Mouse (Mus musculus): Measurements from ENCODE around the gene Vmn2r111. TPM values are rescaled to one million over a fixed set of nuclear protein-coding genes. Genes with fewer than 3 reads are reported as not detected.
"Not testable (repeated sequence)": the region's sequence is repeated elsewhere in the genome, so short reads cannot be mapped to it uniquely, and the experiment has no call there.

Gene Vmn2r111
- not detected for total RNA-seq (2021)

GRCm38 (mm10) chr17:22573382-22573781 lies at the start of gene Vmn2r111:
TSS of gene Vmn2r111 (minus strand) at chr17:22573482.
- intact Hi-C loops (cut with DNase I); DNase-seq: not testable (repeated sequence)

- DNase-seq; intact Hi-C loops (cut with DNase I): not testable (repeated sequence)
These were observed 27.4 kb upstream of the Vmn2r111 start, which contains the start of gene Vmn2r112 for GRCm38 (mm10) chr17:22600651-22601050. TSS of gene Vmn2r112 (plus strand) at chr17:22600951.

- intact Hi-C loops (cut with DNase I); DNase-seq: not testable (repeated sequence)
These were observed 52.8 kb downstream of the Vmn2r111 start for GRCm38 (mm10) chr17:22520467-22520866.

GRCm38 (mm10) chr17:22520037-22520436 lies 53.2 kb downstream of the Vmn2r111 start:
- intact Hi-C loops (cut with DNase I); DNase-seq: not testable (repeated sequence)

- no peak for DNase-seq
- intact Hi-C loops (cut with DNase I), result no loop called here
These were observed 76.2 kb downstream of the Vmn2r111 start for GRCm38 (mm10) chr17:22497120-22497519.

Other genes with a start within 250 kb of the Vmn2r111 start
- gene Zfp944, start 212.1 kb downstream of the Vmn2r111 start, total RNA-seq (2021), result 10 to 100 TPM; 10.1 to 12.5 TPM
- 10 to 100 TPM in 1 of 2 experiments, 1 to 10 TPM in 1; 8.3 to 10.9 TPM for gene Zfp758, start 212.0 kb downstream of the Vmn2r111 start, total RNA-seq (2021)
- gene Zfp946, start 149.3 kb downstream of the Vmn2r111 start, total RNA-seq (2021), result 10 to 100 TPM; 26.3 to 26.7 TPM
- gene Vmn2r112, start 27.5 kb upstream of the Vmn2r111 start, total RNA-seq (2021), result under 1 TPM in 1 of 2 experiments, not detected in 1; 0.06 TPM